Mouse (Mus musculus): ENCODE measurements around the gene Sox30.
"Not testable (repeated sequence)": the region's sequence is repeated elsewhere in the genome, so short reads cannot be mapped to it uniquely, and the experiment has no call there.

The Sox30 gene

DNA sequence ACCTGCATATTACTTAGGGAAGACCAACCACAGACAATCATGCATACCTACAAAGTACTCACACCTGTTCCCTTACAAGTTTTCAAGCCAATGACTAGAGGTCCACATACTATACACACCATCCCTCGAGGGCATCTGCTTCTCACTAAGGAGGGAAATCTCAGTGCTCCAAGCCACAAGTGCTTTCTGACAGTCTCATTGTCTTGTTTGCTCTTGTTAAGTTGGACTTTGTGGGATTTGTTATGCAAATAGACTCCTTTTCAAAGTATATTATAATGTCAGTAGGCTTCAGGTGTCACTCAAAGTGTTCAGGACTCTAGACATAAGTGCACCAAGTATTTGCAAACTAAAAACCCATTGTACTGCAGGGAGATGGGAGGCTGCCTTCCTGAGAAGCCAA is 40.1 kb downstream of the Sox30 start:
- no peak for DNase-seq (ENCODE audit: low spot score)

DNA sequence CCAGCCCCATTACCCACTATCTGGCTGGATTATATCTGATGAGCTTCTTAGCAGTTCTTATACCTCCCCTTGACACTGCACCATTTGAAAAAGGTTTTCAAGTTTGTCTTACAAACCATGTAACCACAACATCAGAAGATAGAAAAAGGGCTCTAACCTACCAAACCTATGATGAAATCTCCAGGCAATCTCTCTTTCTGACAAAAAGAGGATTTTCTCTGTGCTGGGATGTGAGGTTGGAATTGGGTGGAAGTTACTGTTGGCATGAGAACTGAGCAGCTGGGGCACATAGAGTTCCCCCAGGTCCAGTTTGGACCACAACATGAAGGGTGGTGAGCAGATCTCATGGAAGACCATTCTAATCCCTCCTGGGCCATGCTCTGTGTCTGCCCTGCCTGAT is 41.7 kb downstream of the Sox30 start:
- DNase-seq (ENCODE audit: low spot score): no peak

DNA sequence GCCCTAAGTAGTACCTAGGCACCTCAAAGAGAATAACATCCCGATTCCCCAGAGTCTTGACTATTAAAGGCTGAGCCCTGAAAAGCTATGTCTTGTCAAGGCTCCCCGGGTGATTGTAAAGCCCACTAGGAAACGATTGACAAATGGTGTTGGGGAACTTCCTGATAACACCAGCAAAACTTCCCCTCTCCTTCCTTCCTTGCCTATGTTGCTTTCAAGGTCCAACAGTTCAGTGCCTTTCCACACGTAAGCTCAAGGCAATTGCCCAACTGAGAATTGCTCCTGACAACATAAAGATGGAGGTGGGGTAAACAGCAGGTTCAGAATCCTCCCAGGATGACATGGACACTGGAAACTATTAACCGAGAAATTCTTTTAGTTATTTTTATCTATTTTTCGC is 42.9 kb downstream of the Sox30 start:
- no peak for DNase-seq (ENCODE audit: low spot score)

DNA sequence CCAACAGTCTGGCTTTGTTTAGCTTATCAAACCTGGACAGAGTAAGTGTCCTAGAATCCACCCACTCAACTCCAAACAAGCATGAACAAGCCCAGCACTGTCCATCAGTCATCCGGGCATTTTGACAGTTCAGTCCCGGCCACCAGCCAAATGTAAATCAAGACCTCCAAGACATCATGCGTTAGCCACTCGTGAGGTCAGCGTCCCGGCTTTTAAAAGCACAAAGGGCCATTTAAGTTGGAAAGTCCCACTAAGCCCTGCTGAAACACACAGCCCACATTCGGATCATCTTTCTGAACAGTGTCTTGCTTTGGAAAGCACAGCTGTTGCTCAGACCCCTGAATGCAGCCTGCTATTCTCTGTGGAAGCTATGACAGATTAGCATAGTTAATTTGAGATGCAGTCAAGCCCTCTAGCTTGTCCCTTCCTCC is 45.9 kb downstream of the Sox30 start:
- DNase-seq (ENCODE audit: low spot score): peak; percentile 65

DNA sequence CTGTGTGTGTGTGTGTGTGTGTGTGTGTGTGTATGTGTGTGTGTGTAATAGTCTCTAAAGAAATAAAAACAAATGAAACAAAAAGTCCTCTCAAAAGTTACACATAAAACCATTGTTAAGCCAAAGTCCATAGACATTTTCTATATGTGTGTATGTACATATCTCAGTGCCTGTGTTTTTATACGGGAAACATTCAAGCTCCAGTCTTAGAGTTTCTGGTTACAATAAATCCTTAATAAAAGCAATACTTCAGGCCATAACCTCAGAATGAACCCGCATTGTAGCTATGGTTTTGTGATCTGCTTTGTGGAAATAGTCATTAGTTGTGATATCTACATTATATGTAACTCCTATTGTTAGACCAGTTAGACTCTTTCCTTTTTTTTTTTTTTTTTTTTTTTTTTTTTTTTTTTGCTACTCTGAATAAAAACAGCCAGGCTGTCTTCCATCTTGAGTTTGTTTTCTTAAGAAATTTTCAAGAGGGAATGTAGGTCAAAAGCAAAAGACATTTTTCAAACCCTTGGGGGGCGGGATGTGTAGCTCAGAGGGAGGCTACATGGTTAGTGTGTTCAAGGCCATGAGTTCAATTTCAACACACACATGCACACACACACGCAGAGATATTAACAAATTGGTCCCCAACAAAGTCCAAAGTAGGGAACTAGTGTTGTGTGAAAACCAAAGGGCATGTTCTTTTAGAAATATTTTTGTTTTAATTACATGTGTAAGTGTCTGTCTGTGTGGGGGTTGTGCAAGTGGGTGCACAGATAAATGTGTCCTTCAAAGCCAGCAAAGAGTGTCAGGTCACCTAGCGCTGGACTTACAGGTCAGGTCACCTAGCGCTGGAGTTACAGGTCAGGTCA is 48.1 kb downstream of the Sox30 start:
- DNase-seq (ENCODE audit: low spot score): peak; percentile 66

DNA sequence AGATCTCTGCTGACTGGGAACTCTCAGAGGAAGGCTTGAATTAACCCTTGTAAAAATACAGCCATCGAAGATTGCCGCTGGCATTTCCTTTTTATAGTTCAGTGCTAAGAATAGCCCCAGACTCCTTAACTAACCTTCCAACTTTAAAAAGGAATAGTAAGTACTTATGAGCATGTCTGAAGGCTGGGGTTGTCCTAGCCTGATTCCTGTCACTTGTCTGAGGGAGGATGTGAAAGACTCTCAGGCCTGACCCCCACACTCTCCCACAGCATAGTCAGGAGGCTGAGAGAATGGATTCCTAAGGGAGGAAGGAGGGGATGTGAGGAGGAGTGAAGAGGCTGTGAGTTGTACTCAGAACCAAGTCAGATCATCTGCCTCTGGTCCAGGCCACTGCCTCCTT is 49.4 kb downstream of the Sox30 start:
- no peak for DNase-seq (ENCODE audit: low spot score)

DNA sequence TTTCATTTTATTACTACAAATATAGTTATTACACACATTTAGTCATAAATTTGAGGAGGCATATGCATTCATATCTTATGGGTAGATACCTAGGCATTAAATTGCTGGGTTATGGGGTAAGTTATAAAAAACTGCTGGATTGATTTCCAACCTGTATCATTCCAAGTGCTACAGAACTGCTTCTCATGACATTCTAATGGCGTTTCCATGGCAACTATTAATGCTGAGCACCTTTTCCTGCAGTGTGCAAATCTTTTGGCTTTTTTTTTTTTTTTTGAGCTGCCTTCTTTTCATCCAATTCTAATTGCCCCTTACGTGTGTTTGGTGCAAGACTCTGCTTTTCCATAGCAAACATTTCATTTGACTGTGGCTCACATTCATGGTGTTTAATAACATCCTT is 49.9 kb downstream of the Sox30 start:
- DNase-seq (ENCODE audit: low spot score): no peak

DNA sequence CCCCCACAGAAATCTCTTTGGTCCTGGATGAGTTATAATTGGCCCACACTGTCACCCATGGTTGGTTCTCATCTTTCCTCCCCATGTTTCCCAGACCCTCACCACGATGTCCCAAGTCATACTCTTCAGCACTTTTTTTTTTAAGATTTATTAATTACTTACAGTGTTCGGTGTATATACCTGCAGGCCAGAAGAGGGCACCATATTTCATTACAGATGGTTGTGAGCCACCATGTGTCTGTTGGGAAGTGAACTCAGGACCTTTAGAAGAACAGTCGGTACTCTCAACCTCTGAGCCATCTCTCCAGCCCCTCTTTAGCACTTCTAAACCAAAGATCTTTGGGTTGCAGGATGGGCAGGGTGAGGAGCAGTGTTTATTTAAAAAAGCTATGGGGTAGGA is 51.4 kb downstream of the Sox30 start:
- DNase-seq (ENCODE audit: low spot score): peak; percentile 23

DNA sequence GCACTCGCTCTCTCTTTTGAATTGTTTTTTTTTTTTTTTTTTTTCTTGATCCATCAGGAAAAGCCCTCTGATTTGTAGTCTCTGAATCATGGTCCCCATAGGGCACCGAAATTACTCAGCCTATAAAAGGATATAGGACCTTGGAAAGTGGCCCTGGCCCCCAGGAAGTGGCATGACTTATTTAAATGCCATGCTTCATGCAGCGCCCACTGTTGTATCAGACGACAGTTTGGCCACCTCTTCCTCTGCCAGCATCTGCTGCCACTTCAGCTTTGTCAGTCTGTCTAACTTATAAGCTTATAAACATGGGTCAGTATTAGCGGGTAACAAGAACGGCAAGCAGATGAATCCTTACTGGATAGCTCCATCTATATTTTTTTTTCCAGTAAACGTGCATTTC is 52.8 kb downstream of the Sox30 start:
- no peak for DNase-seq (ENCODE audit: low spot score)

DNA sequence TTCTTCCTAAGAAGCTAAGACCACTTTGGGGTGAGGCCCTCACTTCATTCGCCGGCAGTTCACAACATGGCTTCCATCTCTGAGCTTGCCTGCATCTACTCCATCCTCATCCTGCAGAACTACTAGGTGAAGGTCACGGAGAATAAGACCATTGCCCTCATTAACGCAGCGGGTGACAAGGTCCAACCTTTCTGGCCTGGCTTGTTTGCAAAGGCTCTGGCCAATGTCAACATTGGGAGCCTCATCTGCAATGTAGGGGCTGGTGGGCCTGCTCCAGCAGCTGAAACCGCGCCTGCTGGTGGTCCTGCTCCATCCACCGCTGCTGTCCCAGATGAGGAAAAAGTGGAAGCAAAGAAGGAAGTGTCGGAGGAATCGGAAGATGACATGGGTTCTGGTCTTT is 56.3 kb downstream of the Sox30 start:
- DNase-seq (ENCODE audit: low spot score): no peak

DNA sequence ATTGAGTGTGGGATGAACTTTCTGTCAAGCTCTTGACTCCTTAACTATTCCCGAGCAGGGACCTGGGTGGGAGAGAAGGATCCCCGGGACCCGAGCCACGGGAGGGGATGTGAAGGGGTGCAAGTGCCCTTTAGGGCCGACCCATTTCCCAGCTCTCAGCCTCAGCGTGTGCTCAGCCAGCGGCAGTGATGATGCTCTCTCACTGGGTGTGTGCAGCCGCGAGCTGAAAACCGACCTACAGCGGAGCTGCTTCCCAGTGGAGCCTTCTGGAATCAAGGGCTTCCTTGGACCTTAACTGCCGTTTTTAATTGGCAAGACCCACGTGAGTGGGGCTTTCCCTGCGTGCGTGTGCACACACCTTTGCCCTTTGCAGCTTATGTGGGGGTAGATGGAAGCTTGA is 58.8 kb downstream of the Sox30 start:
- no peak for DNase-seq (ENCODE audit: low spot score)

DNA sequence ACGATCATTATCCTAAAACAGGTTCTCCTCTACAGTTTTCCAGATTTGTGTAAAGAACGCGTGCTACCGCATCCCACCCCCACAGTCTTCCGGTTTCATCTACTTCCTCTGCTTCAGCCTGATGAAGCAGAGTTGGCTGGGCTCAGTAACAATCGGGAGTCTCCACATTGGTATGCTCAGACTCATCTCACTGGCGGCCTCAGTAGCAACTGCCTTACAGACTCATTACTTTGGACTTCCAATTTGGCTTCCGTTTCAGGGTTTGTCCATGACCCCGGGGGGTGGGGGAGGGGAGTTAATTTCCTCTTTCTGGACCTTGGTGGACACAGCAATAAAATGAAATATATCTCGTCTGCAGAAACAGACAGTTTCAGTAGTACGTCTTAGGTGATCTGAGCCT is 59.2 kb downstream of the Sox30 start:
- no peak for DNase-seq (ENCODE audit: low spot score)

DNA sequence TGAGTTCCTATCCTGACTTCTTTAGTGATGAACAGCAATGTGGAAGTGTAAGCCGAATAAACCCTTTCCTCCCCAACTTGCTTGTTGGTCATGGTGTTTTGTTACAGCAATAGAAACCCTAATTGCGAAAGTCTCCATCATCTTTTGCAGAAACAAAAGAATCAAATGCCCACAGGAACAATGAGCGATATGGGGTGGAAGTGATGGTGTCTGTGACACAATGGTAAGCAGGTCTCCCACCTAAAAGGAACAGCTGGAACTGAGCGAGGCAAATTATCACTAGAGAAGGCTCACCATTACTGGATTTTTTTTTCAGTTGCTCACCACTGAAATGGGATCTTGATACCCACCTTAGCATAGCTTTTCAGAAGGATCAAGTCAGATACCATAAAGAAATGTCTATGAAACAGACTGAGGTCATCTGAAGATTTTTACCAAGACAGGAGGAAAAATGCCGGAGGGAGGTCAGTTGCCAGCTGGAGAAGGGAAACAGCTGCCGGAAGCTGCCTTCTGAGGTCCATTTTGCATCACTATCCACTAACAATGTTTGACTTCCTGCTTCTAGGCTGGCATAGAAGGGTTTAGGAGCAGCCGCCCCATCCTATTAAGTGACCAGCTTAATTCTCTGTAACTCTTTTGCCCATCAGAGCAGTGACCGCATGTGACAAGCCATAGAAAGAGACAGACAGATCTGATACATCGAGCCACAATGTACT is 60.9 kb downstream of the Sox30 start:
- DNase-seq (ENCODE audit: low spot score): no peak

DNA sequence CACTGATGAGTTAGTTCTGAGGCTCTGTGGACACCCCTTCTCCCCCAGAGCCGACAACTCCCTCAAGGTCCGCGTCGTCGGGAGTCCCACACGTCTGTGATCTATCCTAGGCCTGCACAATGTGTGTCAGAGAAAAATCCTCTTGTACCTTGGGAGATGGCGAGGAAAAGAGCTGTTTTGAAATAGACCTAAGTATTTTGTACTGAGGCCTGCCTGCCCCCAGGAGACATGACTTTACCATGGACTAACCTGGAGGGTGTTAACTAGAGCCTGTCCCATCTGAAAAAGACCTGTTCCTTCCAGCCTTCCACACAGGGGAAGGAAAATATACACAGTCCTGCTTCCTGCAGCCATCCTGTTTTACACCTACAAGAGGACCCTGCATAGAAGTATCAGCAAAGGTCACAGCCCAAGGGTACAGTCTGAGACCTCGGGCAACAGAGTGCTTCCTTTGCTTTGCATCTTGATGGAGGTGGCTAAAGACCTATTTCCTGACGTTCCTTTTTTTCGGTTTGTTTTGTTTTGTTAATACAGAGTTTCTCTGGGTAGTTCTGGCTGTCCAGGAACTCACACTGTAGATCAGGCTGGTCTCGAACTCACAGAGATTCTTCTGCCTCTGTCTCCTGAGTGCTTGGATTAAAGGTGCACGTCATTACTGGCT is 61.6 kb downstream of the Sox30 start:
- DNase-seq (ENCODE audit: low spot score): no peak

DNA sequence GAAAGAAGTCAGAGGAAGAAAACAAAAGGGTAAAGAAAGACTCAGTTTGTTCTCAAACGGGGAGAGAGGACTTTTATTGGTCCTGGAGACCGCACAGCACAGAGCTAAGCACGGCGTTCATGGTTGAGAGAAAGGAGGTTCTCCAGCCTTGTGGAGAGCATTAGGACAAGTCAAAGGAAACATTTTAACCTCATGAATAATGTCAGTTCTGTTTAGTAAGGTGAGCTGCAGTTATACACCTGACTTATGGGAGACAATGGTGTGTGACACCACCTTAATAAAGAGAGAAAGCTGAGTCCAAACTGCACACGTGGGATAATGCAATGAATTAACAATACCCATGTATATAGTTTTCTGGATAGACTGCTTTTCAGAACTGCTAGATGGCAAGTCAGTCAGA is 64.7 kb downstream of the Sox30 start:
- no peak for DNase-seq (ENCODE audit: low spot score)

DNA sequence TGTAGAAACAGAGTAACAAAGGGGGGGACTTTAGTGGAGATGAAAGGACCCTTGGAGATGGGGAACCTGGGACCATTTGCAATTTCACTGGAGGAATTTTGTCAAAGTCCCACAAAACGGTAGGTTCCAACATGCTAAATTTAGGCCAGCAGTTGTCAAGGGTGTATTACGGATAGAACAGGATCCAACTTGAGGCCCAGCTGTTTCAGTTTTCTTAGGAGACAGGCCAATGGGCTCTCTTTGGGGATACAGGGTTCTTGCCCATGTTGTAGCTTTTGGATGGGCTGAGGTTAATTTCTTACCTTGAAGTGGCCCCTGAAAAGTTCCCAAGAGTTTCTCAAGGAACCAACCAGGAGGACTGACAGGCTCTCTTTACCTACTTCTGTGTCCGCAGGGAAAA is 67.2 kb downstream of the Sox30 start:
- DNase-seq (ENCODE audit: low spot score): no peak

DNA sequence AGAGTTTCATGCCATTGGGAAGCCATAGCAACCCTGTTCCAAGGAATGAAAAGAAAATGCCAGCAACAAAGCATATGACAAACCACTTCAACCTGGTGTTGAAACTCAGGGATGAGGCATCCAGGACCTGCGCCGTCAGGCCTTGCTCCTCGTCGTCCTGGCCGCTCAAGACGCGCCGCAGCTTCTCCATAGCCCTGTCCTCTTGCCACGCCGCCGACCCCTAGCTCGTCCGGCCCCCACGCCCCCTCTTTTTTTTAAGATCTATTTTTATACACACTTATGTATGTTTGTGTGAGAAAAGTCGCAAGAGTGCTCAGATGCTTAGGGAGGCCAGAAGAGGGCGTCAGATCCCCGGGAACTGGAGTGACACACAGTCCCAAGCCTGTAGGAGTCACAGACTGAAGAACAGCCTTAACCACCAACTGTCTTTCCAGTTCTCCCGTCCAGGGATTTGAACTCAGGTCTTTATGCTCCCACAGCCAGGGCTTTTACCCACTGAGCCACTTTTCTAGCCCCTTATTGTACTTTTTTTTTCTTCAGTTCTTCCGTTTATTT is 72.1 kb downstream of the Sox30 start, which contains the start of gene Gm12166:
Gene Gm12166, minus strand, starts transcription at position 217 of the 555 bp plus-strand sequence.
- DNase-seq (ENCODE audit: low spot score): peak; percentile 67

DNA sequence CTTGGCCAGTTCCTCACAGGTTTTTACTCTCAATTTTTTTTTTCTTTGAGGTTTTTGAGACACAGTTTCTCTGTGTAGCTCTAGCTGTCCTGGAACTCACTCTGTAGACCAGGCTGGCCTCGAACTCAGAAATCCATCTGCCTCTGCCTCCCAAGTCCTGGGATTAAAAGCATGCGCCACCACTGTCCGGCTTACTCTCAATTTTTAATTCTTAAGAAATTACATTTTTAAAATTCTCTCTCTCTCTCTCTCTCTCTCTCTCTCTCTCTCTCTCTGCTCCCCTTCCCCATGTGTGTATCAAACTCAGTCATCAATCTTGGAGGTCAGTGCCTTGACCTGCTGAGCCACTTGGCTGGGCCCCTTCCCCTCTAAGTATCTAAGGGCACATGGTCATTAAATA is 73.3 kb downstream of the Sox30 start:
- DNase-seq (ENCODE audit: low spot score): not testable (repeated sequence)

DNA sequence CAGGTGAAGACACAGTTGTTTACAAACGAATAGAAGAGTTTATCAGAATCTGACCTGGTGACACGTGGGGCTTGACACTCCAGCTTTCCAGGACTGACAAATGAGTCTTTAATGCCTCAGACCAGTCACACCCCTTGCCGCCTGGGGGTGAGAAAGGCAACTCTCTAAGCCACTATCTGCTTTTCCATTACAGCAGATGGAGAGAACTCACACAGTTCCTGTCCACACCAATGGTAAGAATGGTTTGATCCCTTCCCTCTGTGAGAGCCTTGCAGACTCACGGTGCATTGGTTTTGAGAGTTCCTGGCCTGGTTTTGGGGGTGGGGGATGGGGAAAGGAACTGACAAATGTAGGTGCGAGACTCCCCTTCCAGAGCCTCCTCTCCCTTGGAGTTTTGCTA is 74.2 kb downstream of the Sox30 start:
- DNase-seq (ENCODE audit: low spot score): no peak

DNA sequence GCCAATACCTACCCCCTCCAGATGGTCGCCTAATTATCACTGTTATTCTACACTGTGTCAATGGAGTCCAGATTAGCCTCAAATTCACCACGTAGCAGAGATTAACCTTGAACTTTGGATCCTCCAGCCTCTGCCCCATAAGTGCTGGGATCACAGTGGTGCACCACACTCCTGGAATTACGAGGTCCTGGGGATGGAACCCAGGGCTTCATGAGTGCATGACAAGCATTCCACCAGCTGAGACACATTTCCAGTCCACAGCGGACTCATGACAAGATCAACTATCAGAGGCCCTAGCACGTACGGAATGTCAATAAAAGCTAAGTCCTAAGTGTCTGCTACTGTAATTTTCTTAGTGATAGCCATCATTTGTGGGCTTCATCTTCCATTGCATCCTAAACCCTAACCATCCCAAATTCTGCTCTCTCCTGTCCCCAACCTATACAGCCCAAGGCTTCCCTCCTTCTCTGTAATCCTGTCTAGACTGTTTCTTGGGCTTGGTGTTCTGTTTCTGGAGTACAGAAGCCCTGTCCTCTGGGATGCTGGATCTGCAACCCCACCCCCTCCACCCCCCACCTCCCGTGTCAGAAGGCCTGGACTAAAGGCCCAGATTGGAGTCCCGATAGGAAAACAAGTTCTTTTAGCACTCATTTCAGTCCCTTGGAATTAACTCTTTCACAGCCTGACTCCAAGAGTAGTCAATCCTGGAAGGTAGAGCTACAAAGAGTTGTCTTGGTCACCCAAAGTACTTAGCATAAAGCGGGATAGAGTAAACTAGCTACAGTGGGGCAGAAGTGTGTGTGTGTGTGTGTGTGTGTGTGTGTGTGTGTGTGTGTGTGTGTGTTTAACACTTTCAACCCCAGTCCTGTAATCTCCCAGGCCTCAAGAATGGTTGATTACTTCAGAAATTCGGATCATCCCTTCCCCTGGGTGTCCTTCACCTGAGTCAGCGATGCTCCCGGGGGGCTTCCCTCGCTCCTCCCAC is 75.1 kb downstream of the Sox30 start:
- no peak for DNase-seq (ENCODE audit: low spot score)
